Mouse (Mus musculus): ENCODE data around the gene Tfr2. TPM values are rescaled to one million over a fixed set of nuclear protein-coding genes. Genes with fewer than 3 reads are reported as not detected.
A peak's percentile ranks its signal among the peaks of the same experiment; 100 is the strongest.

Gene Tfr2
- polyA plus RNA-seq, 1 experiment from 2014 or later, result 0.50 TPM

DNA sequence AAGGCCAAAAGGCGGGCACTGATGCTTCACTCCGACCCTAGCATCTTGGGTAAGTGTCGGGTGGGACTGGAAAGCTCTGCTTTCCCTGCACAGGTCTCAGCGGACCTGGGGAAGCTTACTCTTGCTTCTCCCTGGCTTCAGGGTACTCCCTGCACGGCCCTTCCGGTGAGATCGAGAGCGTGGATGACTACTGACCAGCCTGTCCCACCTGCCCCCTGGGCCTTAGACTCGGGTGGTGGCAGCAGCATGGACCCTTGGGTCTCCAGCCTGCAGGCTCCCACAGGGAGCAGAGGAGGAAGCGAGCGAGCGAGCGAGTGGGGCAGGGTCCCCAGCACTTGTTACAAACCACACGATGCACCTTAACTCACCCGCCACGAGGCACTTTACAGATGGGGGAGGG is 44.1 kb upstream of the Tfr2 start:
- 75% methylated on average over 16 of the region's 16 CpGs for WGBS

DNA sequence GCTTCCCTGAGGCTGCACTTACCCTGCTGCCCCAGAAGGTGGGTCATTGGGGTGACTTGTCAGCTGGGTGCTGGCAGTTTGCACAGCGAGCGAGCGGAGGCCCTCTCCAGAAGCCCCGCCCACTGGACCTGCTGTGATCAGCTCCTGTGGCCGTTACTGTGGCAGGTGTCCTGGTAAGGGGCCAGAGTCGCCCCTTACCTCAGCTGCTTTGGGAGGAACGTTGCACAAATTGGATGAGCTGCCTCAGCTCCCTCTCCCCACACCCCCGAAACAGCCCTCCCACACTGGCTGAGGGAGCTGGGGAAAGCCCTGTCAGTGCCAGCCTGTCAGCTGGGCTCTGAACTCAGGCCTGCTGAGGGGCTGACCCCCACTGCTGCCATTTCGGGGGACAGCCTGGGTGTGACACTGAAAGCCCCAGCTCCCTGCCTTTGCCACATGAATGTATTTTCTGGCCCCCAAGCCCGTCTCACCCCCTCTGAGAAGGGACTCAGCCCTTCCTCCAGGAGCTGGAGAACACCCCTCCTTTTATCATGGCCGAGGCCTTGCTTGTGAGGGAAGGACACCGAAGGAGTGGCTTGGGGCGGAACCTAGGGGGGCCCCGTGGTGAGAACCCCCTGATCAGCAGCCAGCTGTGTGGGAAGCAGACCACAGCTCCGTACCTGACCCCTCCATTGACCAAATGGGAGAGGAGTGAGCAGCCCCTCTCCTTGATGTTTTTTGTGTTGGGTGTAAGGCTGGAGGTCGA is 43.3 kb upstream of the Tfr2 start:
- Histone ChIP-seq H3K36me3 (ENCODE audit: control insufficient read depth, insufficient read depth) (peaks cover 85% of the 10 kb centered on the region), H3K4me1 (replicated peaks; ENCODE audit: control insufficient read depth, insufficient read depth, low read length) (0 out of 2 replicates have a peak, but pooled peaks cover 6% of the 10 kb centered on the region), H3K9me3 (ENCODE audit: control insufficient read depth) (no peaks in the 10 kb centered on the region), H3K4me2 (replicated peaks; ENCODE audit: low read depth) (no peak overlapping the region), H3K4me3 (ENCODE audit: low read depth, low read length) (no peak overlapping the region), H3K27me3 (replicated peaks; ENCODE audit: control insufficient read depth, insufficient read depth, low read length) (no peaks in the 10 kb centered on the region), H3K9ac (ENCODE audit: low read depth, low read length) (no peak overlapping the region), H3K27ac (ENCODE audit: low read depth, low read length) (peak overlapping the region; percentile 21; the same call in 1 of the 2 replicates)
- 33% methylated on average over 16 of the region's 16 CpGs for WGBS
- peak; percentile 36 for ATAC-seq
- peak; percentile 35 for TF ChIP-seq CTCF (IDR thresholded peaks at IDR 0.05; ENCODE audit: low read depth)

More for the DNA sequence above, 44.1 kb upstream of the Tfr2 start:
- no peak for TF ChIP-seq CTCF (IDR thresholded peaks at IDR 0.05; ENCODE audit: low read depth)
- Histone ChIP-seq H3K4me2 (replicated peaks; ENCODE audit: low read depth) (no peak overlapping the region), H3K4me1 (replicated peaks; ENCODE audit: control insufficient read depth, insufficient read depth, low read length) (0 out of 2 replicates have a peak, but pooled peaks cover 6% of the 10 kb centered on the region), H3K4me3 (ENCODE audit: low read depth, low read length) (no peak overlapping the region), H3K9ac (ENCODE audit: low read depth, low read length) (no peak overlapping the region), H3K9me3 (ENCODE audit: control insufficient read depth) (no peaks in the 10 kb centered on the region), H3K36me3 (ENCODE audit: control insufficient read depth, insufficient read depth) (peaks cover 94% of the 10 kb centered on the region), H3K27me3 (replicated peaks; ENCODE audit: control insufficient read depth, insufficient read depth, low read length) (no peaks in the 10 kb centered on the region), H3K27ac (ENCODE audit: low read depth, low read length) (no peak overlapping the region)
- no peak for ATAC-seq

DNA sequence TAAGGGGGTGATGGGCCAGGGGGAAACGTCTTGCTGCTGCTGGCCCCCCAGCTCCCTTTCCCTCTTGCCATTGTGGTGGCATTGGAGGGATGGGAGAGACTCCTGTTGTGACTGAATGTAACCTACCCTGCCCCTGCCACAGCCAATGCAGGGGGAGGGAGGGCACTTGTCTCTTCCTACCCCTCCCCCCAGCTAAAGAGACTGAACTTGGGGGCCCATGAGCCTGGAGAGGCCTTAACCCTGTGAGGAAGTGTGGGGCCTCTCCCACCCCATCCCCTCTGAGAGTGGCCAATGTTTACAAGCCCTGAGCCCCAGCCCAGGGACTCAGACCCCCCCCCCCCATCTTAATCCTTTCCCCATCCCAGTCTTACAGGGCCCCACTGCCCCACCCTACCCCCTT is 42.2 kb upstream of the Tfr2 start:
- H3K9me3 ChIP-seq (ENCODE audit: control insufficient read depth), result no peaks in the 10 kb centered on the region
- H3K9ac ChIP-seq (ENCODE audit: low read depth, low read length), result no peak overlapping the region
- no peaks in the 10 kb centered on the region for H3K27me3 ChIP-seq (replicated peaks; ENCODE audit: control insufficient read depth, insufficient read depth, low read length)
- peaks cover 75% of the 10 kb centered on the region for H3K36me3 ChIP-seq (ENCODE audit: control insufficient read depth, insufficient read depth)
- no peak for ATAC-seq
- no peak overlapping the region for H3K27ac ChIP-seq (ENCODE audit: low read depth, low read length)
- 48% methylated on average over 1 of the region's 1 CpGs for WGBS
- H3K4me1 ChIP-seq (replicated peaks; ENCODE audit: control insufficient read depth, insufficient read depth, low read length), result 0 out of 2 replicates have a peak, but pooled peaks cover 6% of the 10 kb centered on the region
- no peak overlapping the region for H3K4me3 ChIP-seq (ENCODE audit: low read depth, low read length)
- no peak for TF ChIP-seq CTCF (IDR thresholded peaks at IDR 0.05; ENCODE audit: low read depth)
- H3K4me2 ChIP-seq (replicated peaks; ENCODE audit: low read depth), result no peak overlapping the region

DNA sequence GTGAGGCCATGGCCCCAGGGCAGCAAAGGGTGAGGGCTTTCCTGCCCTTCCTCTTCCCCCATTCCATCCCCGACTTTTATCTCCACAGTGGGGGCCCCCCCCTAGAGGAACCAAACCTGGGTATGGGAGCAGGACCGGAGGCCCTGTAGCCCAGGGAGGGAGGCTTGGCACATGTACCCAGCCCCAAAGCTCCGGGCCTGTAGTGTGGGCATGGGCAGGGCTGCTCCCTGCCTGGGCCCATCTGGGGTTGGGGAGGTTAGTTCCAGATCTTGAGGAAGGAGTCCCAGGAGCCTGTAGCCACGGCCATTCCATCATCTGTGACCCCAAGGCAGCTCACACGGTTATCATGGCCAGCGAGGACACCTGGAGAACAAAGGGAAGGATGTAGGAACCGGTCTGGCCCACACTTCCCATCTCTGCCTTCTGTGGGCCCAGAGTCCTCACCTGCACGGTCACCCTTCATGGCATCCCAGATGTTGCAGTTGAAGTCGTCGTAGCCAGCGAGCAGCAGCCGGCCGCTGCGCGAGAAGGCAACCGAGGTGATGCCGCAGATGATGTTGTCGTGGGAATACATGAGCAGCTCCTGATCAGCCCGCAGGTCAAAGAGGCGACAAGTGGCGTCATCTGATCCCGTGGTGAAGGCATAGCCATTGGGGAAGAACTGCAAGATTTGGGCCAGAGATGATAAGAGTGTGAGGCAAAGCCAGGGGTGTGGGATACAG is 41.2 kb upstream of the Tfr2 start:
- H3K27me3 ChIP-seq (replicated peaks; ENCODE audit: control insufficient read depth, insufficient read depth, low read length), result no peaks in the 10 kb centered on the region
- H3K27ac ChIP-seq (ENCODE audit: low read depth, low read length), result 0 out of 2 replicates have a peak overlapping the region, but pooled peaks have one; percentile 28
- no peak for ATAC-seq
- no peaks in the 10 kb centered on the region for H3K9me3 ChIP-seq (ENCODE audit: control insufficient read depth)
- TF ChIP-seq CTCF (IDR thresholded peaks at IDR 0.05; ENCODE audit: low read depth), result no peak
- no peak overlapping the region for H3K4me2 ChIP-seq (replicated peaks; ENCODE audit: low read depth)
- H3K9ac ChIP-seq (ENCODE audit: low read depth, low read length), result no peak overlapping the region
- no peak overlapping the region for H3K4me3 ChIP-seq (ENCODE audit: low read depth, low read length)
- WGBS, result 79% methylated on average over 22 of the region's 22 CpGs
- H3K4me1 ChIP-seq (replicated peaks; ENCODE audit: control insufficient read depth, insufficient read depth, low read length), result 0 out of 2 replicates have a peak, but pooled peaks cover 6% of the 10 kb centered on the region
- H3K36me3 ChIP-seq (ENCODE audit: control insufficient read depth, insufficient read depth), result peaks cover 65% of the 10 kb centered on the region

DNA sequence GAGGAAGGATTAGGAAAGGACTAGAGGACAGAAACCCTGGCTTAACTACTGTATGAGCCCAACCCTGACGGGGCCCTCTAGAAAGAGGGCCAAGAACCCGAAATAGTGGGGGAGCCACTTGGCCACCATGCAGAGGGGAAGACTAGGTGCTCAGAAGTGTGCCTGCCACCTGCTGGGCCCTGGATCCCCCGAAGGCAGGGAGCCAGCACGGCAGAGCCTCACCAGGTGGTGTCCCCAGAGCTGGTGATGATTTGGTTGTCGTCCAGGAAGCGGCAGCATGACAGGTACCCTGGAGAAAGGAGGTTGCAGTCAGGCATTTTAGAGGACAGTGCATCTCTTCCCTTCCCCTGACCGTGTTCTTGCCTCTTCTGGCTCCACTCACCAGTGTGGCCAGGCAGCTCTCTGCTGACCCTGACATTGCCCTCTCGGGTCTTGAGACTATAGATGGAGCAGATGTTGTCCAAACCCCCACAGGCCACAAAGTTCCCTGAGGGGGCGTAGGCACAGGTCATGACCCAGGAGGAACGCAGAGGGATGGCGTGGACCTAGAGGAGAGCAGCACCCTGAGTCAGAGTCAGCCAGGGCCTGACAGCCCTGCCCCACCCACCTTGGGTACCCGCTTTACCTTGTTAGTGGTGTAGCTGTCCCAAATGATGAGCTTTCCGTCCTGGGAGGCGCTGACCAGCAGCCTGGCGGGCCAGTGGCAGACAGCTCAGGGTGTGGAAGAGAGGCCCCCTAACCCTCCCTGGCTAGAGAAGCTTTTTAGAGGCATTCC is 40.2 kb upstream of the Tfr2 start:
- 0 out of 2 replicates have a peak overlapping the region, but pooled peaks have one; percentile 71 for H3K4me2 ChIP-seq (replicated peaks; ENCODE audit: low read depth)
- WGBS, result 76% methylated on average over 15 of the region's 15 CpGs

More for the DNA sequence above, 40.2 kb upstream of the Tfr2 start:
- Histone ChIP-seq H3K9ac (ENCODE audit: low read depth, low read length) (no peak overlapping the region), H3K4me3 (ENCODE audit: low read depth, low read length) (no peak overlapping the region), H3K9me3 (ENCODE audit: control insufficient read depth) (no peaks in the 10 kb centered on the region), H3K27ac (ENCODE audit: low read depth, low read length) (no peak overlapping the region), H3K27me3 (replicated peaks; ENCODE audit: control insufficient read depth, insufficient read depth, low read length) (no peaks in the 10 kb centered on the region), H3K36me3 (ENCODE audit: control insufficient read depth, insufficient read depth) (peaks cover 55% of the 10 kb centered on the region), H3K4me1 (replicated peaks; ENCODE audit: control insufficient read depth, insufficient read depth, low read length) (0 out of 2 replicates have a peak, but pooled peaks cover 6% of the 10 kb centered on the region)
- no peak for TF ChIP-seq CTCF (IDR thresholded peaks at IDR 0.05; ENCODE audit: low read depth)
- ATAC-seq, result no peak
